Mouse (Mus musculus): ENCODE measurements at regions not wholly inside any gene's neighbourhood (a gene's known extent, or its start where the extent isn't known, plus 50 kb on each side); places are given as distances from the start of the nearest gene placed in this dataset.

DNA sequence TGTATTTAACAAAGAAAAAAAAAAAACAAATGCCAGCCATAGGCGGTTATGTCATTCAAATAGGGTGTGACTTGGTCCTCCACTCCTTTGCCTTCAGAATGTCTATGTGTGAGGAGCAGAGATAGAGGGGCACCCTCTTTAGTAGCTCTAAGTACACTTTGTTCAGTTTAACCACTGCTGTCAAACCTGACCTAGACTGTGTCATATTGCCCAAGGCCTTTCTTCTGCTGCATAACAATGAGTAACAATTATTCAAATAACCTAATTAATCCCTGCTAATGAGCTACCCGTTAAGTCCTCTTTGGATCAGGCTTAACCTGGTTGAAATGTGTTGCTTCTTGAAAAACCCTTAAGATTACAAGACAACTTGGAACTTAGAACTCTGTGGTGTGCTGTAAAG, 81.6 kb upstream of the BC052040 start:
- TF ChIP-seq EP300 (IDR thresholded peaks at IDR 0.05; ENCODE audit: low read depth) (no peak), CTCF (IDR thresholded peaks at IDR 0.05; ENCODE audit: low read depth) (no peak)

All from heart, postnatal 0 days (tissue).